Mouse (Mus musculus): ENCODE data around the gene Arhgap21. TPM values are rescaled to one million over a fixed set of nuclear protein-coding genes. Genes with fewer than 3 reads are reported as not detected.

Gene Arhgap21
- polyA plus RNA-seq, 1 experiment, result 12.6 TPM

DNA sequence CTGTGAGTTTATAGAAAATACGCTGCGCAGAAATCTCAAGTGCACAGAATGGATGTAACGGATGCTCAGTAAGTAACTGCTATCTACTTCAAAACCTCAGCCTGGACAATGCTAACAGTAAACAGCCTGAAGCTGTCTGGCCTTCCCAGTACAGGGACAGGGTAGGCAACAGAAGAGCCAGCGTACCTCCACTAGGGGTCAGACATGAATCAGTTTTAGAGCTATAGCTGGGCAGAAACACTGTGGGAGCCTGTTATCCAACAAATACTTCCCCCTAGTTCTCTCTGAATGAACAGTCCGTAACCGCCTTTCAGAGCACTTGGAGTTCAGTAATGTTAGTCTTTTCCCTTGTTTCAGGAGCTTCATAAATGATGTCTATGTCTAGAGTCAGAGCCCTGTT, 70.0 kb downstream of the Arhgap21 start:
- Histone ChIP-seq H3K4me3 (ENCODE audit: low read depth, low read length) (no peak overlapping the region), H3K36me3 (ENCODE audit: control insufficient read depth, insufficient read depth, low read length) (no peaks in the 10 kb centered on the region; the same call in 1 of the 2 replicates), H3K4me1 (ENCODE audit: control insufficient read depth, insufficient read depth, insufficient read length, low read length) (peaks cover 2% of the 10 kb centered on the region; the same call in 1 of the 2 replicates), H3K27me3 (ENCODE audit: control insufficient read depth, insufficient read depth, low read length) (no peaks in the 10 kb centered on the region), H3K27ac (ENCODE audit: insufficient read depth, low read depth, low read length) (no peak overlapping the region)
- TF ChIP-seq CTCF (IDR thresholded peaks at IDR 0.05; ENCODE audit: extremely low read depth, insufficient read length, insufficient replicate concordance, low read depth, low read length) (peak; percentile 71; the same call in 1 of the 2 replicates), POLR2A (IDR thresholded peaks at IDR 0.05; ENCODE audit: low read depth, low read length) (no peak)
- WGBS, result 43% methylated on average over 6 of the region's 6 CpGs

DNA sequence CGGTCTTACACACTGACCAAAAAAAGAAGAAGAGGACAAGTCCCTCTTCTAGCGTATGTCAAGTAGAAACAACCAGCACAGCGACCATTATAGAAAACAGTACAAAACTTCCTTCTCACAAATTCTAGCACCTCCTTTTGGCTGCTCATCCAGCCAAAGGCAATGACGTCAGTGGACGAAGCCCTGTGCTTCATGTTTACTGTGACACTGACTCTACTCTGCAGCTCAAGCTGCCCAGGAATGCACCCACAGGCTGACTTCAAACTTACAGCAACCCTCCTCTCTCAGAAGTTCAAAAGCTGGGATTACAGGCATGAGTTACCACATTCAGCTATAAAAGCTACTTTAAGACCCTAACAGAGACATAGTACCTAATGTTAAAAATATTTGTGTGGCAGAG, 72.2 kb downstream of the Arhgap21 start:
- Histone ChIP-seq H3K4me3 (ENCODE audit: low read depth, low read length) (no peak overlapping the region), H3K27me3 (ENCODE audit: control insufficient read depth, insufficient read depth, low read length) (no peaks in the 10 kb centered on the region), H3K36me3 (ENCODE audit: control insufficient read depth, insufficient read depth, low read length) (peaks cover 1% of the 10 kb centered on the region; the same call in 1 of the 2 replicates), H3K27ac (ENCODE audit: insufficient read depth, low read depth, low read length) (no peak overlapping the region), H3K4me1 (ENCODE audit: control insufficient read depth, insufficient read depth, insufficient read length, low read length) (peaks cover 2% of the 10 kb centered on the region; the same call in 1 of the 2 replicates)
- TF ChIP-seq POLR2A (IDR thresholded peaks at IDR 0.05; ENCODE audit: low read depth, low read length) (no peak), CTCF (IDR thresholded peaks at IDR 0.05; ENCODE audit: extremely low read depth, insufficient read length, insufficient replicate concordance, low read depth, low read length) (no peak)
- 85% methylated on average over 5 of the region's 5 CpGs for WGBS

DNA sequence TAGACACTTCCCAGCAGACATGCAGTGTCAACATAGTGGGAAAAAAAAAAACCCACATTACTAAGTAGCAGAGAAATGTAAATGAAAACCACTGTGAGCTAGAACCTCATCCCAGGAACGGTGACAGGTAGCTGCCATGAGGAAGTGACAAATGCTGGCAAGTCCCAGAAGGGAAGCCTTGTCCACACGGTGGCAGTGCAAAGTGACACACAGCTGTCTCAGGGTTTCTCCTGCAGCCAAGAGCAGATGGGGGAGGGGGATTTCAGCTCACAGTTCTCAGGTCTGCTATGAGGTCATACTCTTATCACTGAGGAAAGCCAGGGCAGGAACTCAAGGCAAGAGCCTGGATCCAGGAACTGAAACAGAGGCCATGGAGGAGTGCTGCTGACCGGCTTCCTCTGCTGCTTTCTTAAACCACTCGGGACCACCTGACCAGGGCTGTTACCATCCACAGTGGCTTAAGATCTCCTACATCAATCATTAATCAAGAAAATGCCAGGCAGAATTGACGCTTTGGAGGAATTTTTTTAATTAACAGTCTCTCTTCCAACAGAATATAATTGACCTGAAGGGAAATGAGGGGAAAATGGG, 74.5 kb downstream of the Arhgap21 start:
- Histone ChIP-seq H3K27me3 (ENCODE audit: control insufficient read depth, insufficient read depth, low read length) (no peaks in the 10 kb centered on the region), H3K36me3 (ENCODE audit: control insufficient read depth, insufficient read depth, low read length) (peaks cover 1% of the 10 kb centered on the region; the same call in 1 of the 2 replicates), H3K4me3 (ENCODE audit: low read depth, low read length) (no peak overlapping the region), H3K27ac (ENCODE audit: insufficient read depth, low read depth, low read length) (no peak overlapping the region), H3K4me1 (ENCODE audit: control insufficient read depth, insufficient read depth, insufficient read length, low read length) (peaks cover 2% of the 10 kb centered on the region; the same call in 1 of the 2 replicates)
- TF ChIP-seq CTCF (IDR thresholded peaks at IDR 0.05; ENCODE audit: extremely low read depth, insufficient read length, insufficient replicate concordance, low read depth, low read length) (peak; percentile 59; the same call in 1 of the 2 replicates), POLR2A (IDR thresholded peaks at IDR 0.05; ENCODE audit: low read depth, low read length) (no peak)
- 44% methylated on average over 5 of the region's 5 CpGs for WGBS

DNA sequence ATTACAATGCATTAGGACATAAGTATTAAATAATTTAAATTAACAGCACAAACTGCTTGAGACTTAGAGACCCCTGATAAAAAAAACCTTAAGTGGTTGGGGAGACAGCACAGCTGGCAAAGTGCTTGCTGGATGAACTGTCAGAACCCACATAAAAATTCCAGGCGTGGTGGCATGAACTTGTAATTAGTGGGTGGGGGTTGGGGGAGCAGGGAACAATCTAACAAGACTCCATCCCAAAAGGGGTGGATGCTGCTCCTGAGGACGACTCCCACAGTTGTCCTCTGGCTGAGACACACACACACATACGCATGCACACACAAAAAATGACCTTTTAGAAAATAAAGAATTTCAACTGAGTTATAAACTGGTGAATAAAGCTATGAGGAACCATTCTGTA, 79.9 kb downstream of the Arhgap21 start:
- Histone ChIP-seq H3K27me3 (ENCODE audit: control insufficient read depth, insufficient read depth, low read length) (no peaks in the 10 kb centered on the region), H3K36me3 (ENCODE audit: control insufficient read depth, insufficient read depth, low read length) (peaks cover 16% of the 10 kb centered on the region), H3K4me1 (ENCODE audit: control insufficient read depth, insufficient read depth, insufficient read length, low read length) (no peaks in the 10 kb centered on the region), H3K4me3 (ENCODE audit: low read depth, low read length) (no peak overlapping the region), H3K27ac (ENCODE audit: insufficient read depth, low read depth, low read length) (no peak overlapping the region)
- WGBS, result 78% methylated on average over 3 of the region's 3 CpGs
- TF ChIP-seq CTCF (IDR thresholded peaks at IDR 0.05; ENCODE audit: extremely low read depth, insufficient read length, insufficient replicate concordance, low read depth, low read length) (no peak), POLR2A (IDR thresholded peaks at IDR 0.05; ENCODE audit: low read depth, low read length) (no peak)

DNA sequence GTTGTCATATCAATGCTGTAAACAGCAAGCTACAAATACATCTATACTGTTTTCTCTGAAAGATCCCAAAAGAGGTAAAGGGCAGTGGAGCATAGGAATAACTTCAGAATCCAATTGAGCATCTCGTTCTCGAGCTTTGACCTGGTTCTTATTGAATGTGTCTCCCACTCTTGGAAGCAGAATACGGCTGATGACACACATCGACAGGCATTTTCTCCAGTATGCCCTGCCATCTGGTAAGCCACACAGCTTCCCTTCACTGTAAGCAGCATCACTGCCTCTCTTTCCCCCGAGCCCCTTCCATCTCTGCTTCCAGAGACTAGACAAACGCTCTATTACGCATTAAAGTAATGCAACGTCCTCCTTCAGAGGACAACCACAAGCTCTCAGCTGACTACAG, 85.4 kb downstream of the Arhgap21 start:
- Histone ChIP-seq H3K4me3 (ENCODE audit: low read depth, low read length) (no peak overlapping the region), H3K27me3 (ENCODE audit: control insufficient read depth, insufficient read depth, low read length) (no peaks in the 10 kb centered on the region), H3K4me1 (ENCODE audit: control insufficient read depth, insufficient read depth, insufficient read length, low read length) (no peaks in the 10 kb centered on the region), H3K36me3 (ENCODE audit: control insufficient read depth, insufficient read depth, low read length) (peaks cover 46% of the 10 kb centered on the region), H3K27ac (ENCODE audit: insufficient read depth, low read depth, low read length) (no peak overlapping the region)
- no peak for TF ChIP-seq CTCF (IDR thresholded peaks at IDR 0.05; ENCODE audit: extremely low read depth, insufficient read length, insufficient replicate concordance, low read depth, low read length)
- no peak for TF ChIP-seq POLR2A (IDR thresholded peaks at IDR 0.05; ENCODE audit: low read depth, low read length)
- 87% methylated on average over 8 of the region's 8 CpGs for WGBS

DNA sequence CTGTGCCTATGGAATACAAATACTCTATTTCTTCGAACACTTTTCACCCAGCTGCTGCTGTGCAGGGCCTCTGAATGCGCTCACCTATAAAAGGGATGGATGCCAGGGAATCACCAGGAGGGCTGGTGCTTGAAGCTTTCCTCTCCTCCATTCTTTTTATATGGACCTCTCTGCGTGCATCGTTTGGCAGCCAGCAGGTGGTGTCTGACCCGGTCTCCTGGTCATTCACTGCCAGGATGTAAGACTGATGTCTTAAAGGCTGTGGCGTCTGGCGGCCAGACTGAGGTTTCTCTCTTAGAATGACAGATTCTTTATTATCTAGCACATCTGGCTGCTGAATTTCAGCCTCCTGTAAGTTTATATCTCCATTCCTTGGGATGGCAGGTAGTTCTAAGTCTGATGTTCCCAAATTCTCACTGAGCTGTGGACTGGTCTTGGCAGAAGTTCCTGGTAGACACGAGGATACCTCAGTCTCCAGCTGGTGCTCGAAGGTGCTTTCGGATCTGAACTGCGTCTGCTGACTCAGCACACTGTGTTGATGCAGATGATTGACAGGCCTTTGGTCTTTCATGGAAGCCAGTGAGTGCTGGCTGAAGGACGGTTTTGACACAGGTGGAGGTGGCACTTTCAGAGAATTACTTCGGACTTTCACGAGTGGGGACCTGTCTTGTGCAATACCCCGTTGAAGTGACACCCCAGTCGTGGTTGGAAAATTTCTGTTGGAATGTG, 88.6 kb downstream of the Arhgap21 start:
- TF ChIP-seq CTCF (IDR thresholded peaks at IDR 0.05; ENCODE audit: extremely low read depth, insufficient read length, insufficient replicate concordance, low read depth, low read length), result no peak
- TF ChIP-seq POLR2A (IDR thresholded peaks at IDR 0.05; ENCODE audit: low read depth, low read length), result no peak
- Histone ChIP-seq H3K36me3 (ENCODE audit: control insufficient read depth, insufficient read depth, low read length) (peaks cover 39% of the 10 kb centered on the region), H3K4me1 (ENCODE audit: control insufficient read depth, insufficient read depth, insufficient read length, low read length) (no peaks in the 10 kb centered on the region), H3K4me3 (ENCODE audit: low read depth, low read length) (no peak overlapping the region), H3K27ac (ENCODE audit: insufficient read depth, low read depth, low read length) (no peak overlapping the region), H3K27me3 (ENCODE audit: control insufficient read depth, insufficient read depth, low read length) (no peaks in the 10 kb centered on the region)
- 83% methylated on average over 16 of the region's 16 CpGs for WGBS

DNA sequence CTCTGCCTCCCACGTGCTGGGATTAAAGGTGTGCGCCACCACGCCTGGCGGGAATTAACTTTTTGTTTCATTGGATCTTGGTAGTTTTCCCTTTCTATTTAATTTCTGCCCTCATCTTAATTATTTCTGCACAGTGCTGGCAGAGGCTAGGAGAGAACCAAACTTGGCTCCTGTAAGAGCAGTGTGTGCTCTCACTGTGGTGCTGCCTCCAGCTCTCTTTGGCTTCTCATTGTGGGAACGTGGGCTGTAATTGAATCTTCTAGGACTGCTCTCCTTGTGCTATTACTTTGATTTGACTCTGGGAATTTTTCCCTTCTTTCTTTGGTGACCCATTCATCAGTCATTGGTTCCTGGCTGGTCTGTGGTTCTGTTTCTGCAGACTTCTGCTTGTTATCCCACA, 94.1 kb downstream of the Arhgap21 start:
- WGBS, result 95% methylated on average over 5 of the region's 5 CpGs
- no peaks in the 10 kb centered on the region for H3K4me1 ChIP-seq (ENCODE audit: control insufficient read depth, insufficient read depth, insufficient read length, low read length)
- no peak overlapping the region for H3K4me3 ChIP-seq (ENCODE audit: low read depth, low read length)
- H3K27me3 ChIP-seq (ENCODE audit: control insufficient read depth, insufficient read depth, low read length), result no peaks in the 10 kb centered on the region
- no peak for TF ChIP-seq POLR2A (IDR thresholded peaks at IDR 0.05; ENCODE audit: low read depth, low read length)
- no peak overlapping the region for H3K27ac ChIP-seq (ENCODE audit: insufficient read depth, low read depth, low read length)
- peaks cover 27% of the 10 kb centered on the region for H3K36me3 ChIP-seq (ENCODE audit: control insufficient read depth, insufficient read depth, low read length)
